Mouse (Mus musculus): ENCODE results near the gene Eipr1. TPM values are rescaled to one million over a fixed set of nuclear protein-coding genes. Genes with fewer than 3 reads are reported as not detected.
A peak's percentile ranks its signal among the peaks of the same experiment; 100 is the strongest.

The Eipr1 gene
- polyA plus RNA-seq, 1 experiment from 2014 or later, result 43.0 TPM

DNA sequence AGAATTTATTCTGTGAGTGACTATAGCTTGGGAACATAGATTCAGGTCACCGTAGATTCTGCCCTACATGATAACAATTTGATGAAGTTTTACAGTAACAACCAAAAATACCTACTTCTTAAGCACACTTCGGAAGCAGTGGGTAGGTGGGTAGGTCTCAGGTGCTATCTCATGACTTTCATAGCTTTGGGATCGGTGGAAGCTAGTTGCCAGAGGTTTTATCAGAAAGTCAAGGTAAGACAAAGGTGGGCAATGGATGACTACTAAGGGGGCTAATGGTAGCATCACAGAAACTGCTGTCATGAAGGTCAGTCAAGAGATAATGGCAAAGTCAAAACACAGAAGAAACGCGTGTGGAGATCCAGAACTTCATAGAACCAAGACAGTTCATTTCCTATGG, 727 bp upstream of the Eipr1 start:
- peak; percentile 77 for DNase-seq (ENCODE audit: low spot score, missing footprints)
- 94% methylated on average over 5 of the region's 5 CpGs for WGBS
- Histone ChIP-seq H3K4me2 (no peak overlapping the region), H3K9ac (ENCODE audit: low read length) (no peak overlapping the region), H3K9me3 (ENCODE audit: control insufficient read depth, low read length) (no peaks in the 10 kb centered on the region), H3K27me3 (ENCODE audit: control insufficient read depth, insufficient read depth, low read length) (no peaks in the 10 kb centered on the region), H3K36me3 (ENCODE audit: control insufficient read depth, insufficient read depth, low read length) (peaks cover 5% of the 10 kb centered on the region; the same call in 1 of the 2 replicates), H3K4me3 (ENCODE audit: low read depth, low read length) (no peak overlapping the region), H3K4me1 (ENCODE audit: control insufficient read depth, insufficient read depth, low read length) (peaks cover 18% of the 10 kb centered on the region), H3K27ac (ENCODE audit: low read depth, low read length) (no peak overlapping the region)
- no peak for ATAC-seq (ENCODE audit: low FRiP score)

DNA sequence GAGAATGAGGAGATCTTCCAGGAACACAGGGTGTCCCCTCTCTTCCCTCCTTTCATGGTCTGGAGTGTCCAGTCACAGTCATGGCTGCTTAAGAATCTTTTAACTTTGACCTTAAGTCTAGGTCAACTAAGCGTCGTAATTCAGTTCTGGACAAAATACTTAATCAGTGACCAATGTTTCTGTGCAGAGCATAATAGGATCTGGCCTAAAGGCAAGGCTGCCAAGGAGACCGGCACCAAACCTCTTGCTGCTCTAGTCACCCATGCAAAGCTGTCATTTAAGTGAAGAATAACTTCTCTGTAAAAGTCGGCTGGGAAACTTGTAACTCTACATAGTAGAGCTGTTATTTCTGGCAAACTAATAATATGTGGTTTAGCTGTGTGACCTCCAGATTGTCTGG, 4.4 kb downstream of the Eipr1 start:
- ATAC-seq (ENCODE audit: low FRiP score), result no peak

DNA sequence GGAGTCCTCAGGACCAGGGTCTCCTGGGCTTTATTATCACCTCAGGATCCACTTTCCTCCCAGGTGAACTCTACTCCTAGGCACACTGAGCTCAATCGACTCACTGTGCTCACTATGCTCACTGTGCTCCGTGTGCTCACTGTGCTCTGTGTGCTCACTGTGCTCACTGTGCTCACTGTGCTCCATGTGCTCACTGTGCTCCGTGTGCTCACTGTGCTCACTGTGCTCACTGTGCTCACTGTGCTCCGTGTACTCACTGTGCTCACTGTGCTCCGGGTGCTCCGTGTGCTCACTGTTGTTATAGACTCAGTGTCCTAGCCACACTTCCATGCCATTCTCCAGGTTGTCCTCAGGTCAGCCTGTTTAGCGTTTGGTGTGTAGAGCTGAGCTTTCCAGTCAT, 18.4 kb downstream of the Eipr1 start:
- no peak overlapping the region for H3K4me2 ChIP-seq
- H3K9me3 ChIP-seq (ENCODE audit: control insufficient read depth, low read length), result no peaks in the 10 kb centered on the region
- peak; percentile 66 for DNase-seq (ENCODE audit: low spot score, missing footprints)
- H3K36me3 ChIP-seq (ENCODE audit: control insufficient read depth, insufficient read depth, low read length), result no peaks in the 10 kb centered on the region
- WGBS, result 95% methylated on average over 7 of the region's 7 CpGs
- no peaks in the 10 kb centered on the region for H3K27me3 ChIP-seq (ENCODE audit: control insufficient read depth, insufficient read depth, low read length)
- H3K4me3 ChIP-seq (ENCODE audit: low read depth, low read length), result no peak overlapping the region
- H3K9ac ChIP-seq (ENCODE audit: low read length), result no peak overlapping the region
- peaks cover 9% of the 10 kb centered on the region for H3K4me1 ChIP-seq (ENCODE audit: control insufficient read depth, insufficient read depth, low read length)
- no peak for ATAC-seq (ENCODE audit: low FRiP score)
- H3K27ac ChIP-seq (ENCODE audit: low read depth, low read length), result no peak overlapping the region

More for the DNA sequence above, 4.4 kb downstream of the Eipr1 start:
- Histone ChIP-seq H3K4me1 (ENCODE audit: control insufficient read depth, insufficient read depth, low read length) (peaks cover 8% of the 10 kb centered on the region; the same call in 1 of the 2 replicates), H3K9me3 (ENCODE audit: control insufficient read depth, low read length) (no peaks in the 10 kb centered on the region), H3K36me3 (ENCODE audit: control insufficient read depth, insufficient read depth, low read length) (no peaks in the 10 kb centered on the region), H3K4me2 (no peak overlapping the region), H3K4me3 (ENCODE audit: low read depth, low read length) (no peak overlapping the region), H3K27me3 (ENCODE audit: control insufficient read depth, insufficient read depth, low read length) (no peaks in the 10 kb centered on the region), H3K9ac (ENCODE audit: low read length) (no peak overlapping the region), H3K27ac (ENCODE audit: low read depth, low read length) (no peak overlapping the region)
- 91% methylated on average over 4 of the region's 4 CpGs for WGBS
- DNase-seq (ENCODE audit: low spot score, missing footprints), result no peak

DNA sequence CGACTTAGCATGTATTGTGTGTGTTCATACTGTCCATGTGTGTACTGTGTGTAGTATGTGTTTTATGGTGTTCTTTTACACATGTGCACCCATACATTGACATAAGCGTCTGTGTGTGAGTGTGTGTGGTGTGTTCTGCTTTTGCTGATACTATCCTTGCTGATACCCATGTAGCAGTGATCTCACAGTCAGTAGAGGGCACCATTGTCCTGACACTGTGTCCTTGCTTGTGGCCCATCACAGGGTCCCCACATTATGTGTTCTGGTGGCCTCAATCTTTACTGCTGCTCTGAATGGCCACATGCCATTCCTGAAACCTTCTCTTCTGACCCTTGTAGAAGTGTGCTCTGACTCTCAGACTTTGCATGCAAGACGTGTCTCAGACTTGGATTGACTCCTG, 22.2 kb downstream of the Eipr1 start:
- ATAC-seq (ENCODE audit: low FRiP score), result no peak
- H3K27ac ChIP-seq (ENCODE audit: low read depth, low read length), result no peak overlapping the region
- H3K36me3 ChIP-seq (ENCODE audit: control insufficient read depth, insufficient read depth, low read length), result no peaks in the 10 kb centered on the region
- no peak for DNase-seq (ENCODE audit: low spot score, missing footprints)
- H3K4me3 ChIP-seq (ENCODE audit: low read depth, low read length), result no peak overlapping the region
- peaks cover 9% of the 10 kb centered on the region for H3K4me1 ChIP-seq (ENCODE audit: control insufficient read depth, insufficient read depth, low read length)
- H3K9me3 ChIP-seq (ENCODE audit: control insufficient read depth, low read length), result no peaks in the 10 kb centered on the region
- WGBS, result 88% methylated on average over 3 of the region's 3 CpGs
- H3K27me3 ChIP-seq (ENCODE audit: control insufficient read depth, insufficient read depth, low read length), result no peaks in the 10 kb centered on the region
- H3K9ac ChIP-seq (ENCODE audit: low read length), result no peak overlapping the region
- no peak overlapping the region for H3K4me2 ChIP-seq

DNA sequence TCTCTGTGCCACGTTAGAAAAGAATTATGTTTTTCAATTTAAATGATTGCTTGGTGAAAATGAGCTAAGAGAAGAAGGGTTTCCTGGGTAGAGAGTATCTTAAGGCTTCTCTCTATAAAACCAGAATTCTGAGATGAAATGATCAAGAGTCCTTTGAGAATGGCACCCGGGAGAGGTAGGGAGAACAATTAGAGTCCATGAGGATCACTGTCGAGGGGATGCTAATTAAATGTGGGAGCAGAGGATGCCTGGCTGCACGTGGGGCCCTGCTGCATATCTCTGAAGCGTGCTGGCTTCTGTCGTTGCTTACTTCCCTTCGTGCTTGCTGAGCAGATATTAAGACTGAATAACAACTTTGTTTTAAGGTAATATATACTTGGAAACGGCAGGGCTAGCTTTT, 23.5 kb downstream of the Eipr1 start:
- ATAC-seq (ENCODE audit: low FRiP score), result no peak
- Histone ChIP-seq H3K27me3 (ENCODE audit: control insufficient read depth, insufficient read depth, low read length) (no peaks in the 10 kb centered on the region), H3K27ac (ENCODE audit: low read depth, low read length) (no peak overlapping the region), H3K36me3 (ENCODE audit: control insufficient read depth, insufficient read depth, low read length) (no peaks in the 10 kb centered on the region), H3K9ac (ENCODE audit: low read length) (no peak overlapping the region), H3K4me3 (ENCODE audit: low read depth, low read length) (no peak overlapping the region), H3K9me3 (ENCODE audit: control insufficient read depth, low read length) (no peaks in the 10 kb centered on the region), H3K4me2 (no peak overlapping the region), H3K4me1 (ENCODE audit: control insufficient read depth, insufficient read depth, low read length) (peaks cover 9% of the 10 kb centered on the region)
- DNase-seq (ENCODE audit: low spot score, missing footprints), result peak; percentile 75
- 39% methylated on average over 8 of the region's 8 CpGs for WGBS

DNA sequence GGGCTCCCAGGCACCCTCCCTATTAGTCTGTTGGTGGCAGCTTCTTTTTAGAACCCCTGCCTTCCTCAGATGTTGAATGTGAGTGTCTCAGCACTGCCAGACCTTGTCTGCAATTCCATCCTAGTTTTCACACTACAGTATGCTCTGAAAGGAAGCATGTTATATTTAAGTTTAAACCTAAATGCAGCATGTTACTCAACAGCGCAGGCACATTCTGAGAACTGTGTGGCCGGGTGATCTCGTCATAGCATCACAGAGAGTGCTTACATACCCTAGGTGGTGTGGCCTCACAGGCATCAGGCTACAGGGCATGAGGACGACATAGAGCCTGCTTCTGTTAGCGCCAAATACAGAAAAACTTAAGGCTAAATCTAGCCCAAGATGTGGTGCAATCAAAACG, 24.0 kb downstream of the Eipr1 start:
- DNase-seq (ENCODE audit: low spot score, missing footprints) (peak; percentile 75), ATAC-seq (ENCODE audit: low FRiP score) (no peak)
- Histone ChIP-seq H3K36me3 (ENCODE audit: control insufficient read depth, insufficient read depth, low read length) (no peaks in the 10 kb centered on the region), H3K9ac (ENCODE audit: low read length) (no peak overlapping the region), H3K4me2 (no peak overlapping the region), H3K27me3 (ENCODE audit: control insufficient read depth, insufficient read depth, low read length) (no peaks in the 10 kb centered on the region), H3K4me1 (ENCODE audit: control insufficient read depth, insufficient read depth, low read length) (peaks cover 9% of the 10 kb centered on the region), H3K9me3 (ENCODE audit: control insufficient read depth, low read length) (no peaks in the 10 kb centered on the region), H3K27ac (ENCODE audit: low read depth, low read length) (no peak overlapping the region), H3K4me3 (ENCODE audit: low read depth, low read length) (no peak overlapping the region)
- 82% methylated on average over 6 of the region's 6 CpGs for WGBS

DNA sequence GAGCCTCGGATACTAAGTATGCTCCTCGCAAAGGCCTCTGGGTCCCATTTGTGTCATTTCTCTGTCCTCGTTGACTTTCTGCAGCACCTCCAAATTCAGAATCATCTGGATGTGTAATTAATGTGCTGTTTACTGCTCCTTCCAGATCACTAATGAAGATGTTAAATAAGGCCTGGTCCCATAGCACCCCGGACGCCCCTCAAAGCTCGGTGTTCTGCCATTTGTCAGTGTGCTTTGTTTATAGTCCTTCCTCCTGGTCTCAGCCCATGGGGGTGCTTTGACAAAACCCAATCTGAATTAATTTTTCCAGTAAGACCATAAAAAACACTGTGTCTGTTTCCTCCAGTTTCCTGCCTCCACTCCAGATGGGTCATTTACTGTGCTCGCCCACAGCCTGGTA, 28.6 kb downstream of the Eipr1 start:
- H3K27me3 ChIP-seq (ENCODE audit: control insufficient read depth, insufficient read depth, low read length), result no peaks in the 10 kb centered on the region; the same call in 1 of the 2 replicates
- H3K4me3 ChIP-seq (ENCODE audit: low read depth, low read length), result no peak overlapping the region
- no peak overlapping the region for H3K27ac ChIP-seq (ENCODE audit: low read depth, low read length)
- H3K4me1 ChIP-seq (ENCODE audit: control insufficient read depth, insufficient read depth, low read length), result peaks cover 12% of the 10 kb centered on the region
- H3K4me2 ChIP-seq, result no peak overlapping the region
- 86% methylated on average over 7 of the region's 7 CpGs for WGBS
- ATAC-seq (ENCODE audit: low FRiP score) (no peak), DNase-seq (ENCODE audit: low spot score, missing footprints) (peak; percentile 49)
- no peaks in the 10 kb centered on the region for H3K36me3 ChIP-seq (ENCODE audit: control insufficient read depth, insufficient read depth, low read length)
- H3K9me3 ChIP-seq (ENCODE audit: control insufficient read depth, low read length), result no peaks in the 10 kb centered on the region
- H3K9ac ChIP-seq (ENCODE audit: low read length), result no peak overlapping the region

DNA sequence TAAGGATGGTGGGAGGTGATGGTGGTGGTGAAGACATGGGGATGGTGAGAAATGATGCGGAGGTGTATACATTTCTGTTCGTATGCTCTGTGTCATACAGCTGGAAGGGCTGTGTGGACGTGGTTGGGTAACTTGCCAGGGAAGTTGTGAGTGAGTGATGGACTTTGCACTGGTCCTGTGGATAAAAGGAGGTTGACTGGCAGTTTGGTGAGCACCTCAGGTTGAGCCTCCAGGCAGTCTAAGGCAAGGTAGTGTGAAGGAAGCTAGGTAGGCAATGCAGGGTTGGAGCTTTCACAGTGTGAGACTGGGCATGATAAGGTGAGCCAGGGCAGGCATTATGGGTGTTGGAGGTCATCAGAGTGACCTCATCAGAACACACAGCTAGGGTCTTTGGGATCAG, 31.0 kb downstream of the Eipr1 start:
- H3K9ac ChIP-seq (ENCODE audit: low read length), result no peak overlapping the region
- no peaks in the 10 kb centered on the region; the same call in 1 of the 2 replicates for H3K27me3 ChIP-seq (ENCODE audit: control insufficient read depth, insufficient read depth, low read length)
- WGBS, result 97% methylated on average over 3 of the region's 3 CpGs
- H3K4me1 ChIP-seq (ENCODE audit: control insufficient read depth, insufficient read depth, low read length), result peaks cover 20% of the 10 kb centered on the region
- no peak overlapping the region for H3K4me3 ChIP-seq (ENCODE audit: low read depth, low read length)
- no peaks in the 10 kb centered on the region for H3K36me3 ChIP-seq (ENCODE audit: control insufficient read depth, insufficient read depth, low read length)
- no peaks in the 10 kb centered on the region for H3K9me3 ChIP-seq (ENCODE audit: control insufficient read depth, low read length)
- H3K27ac ChIP-seq (ENCODE audit: low read depth, low read length), result no peak overlapping the region
- H3K4me2 ChIP-seq, result no peak overlapping the region
- peak; percentile 44 for DNase-seq (ENCODE audit: low spot score, missing footprints)
- no peak for ATAC-seq (ENCODE audit: low FRiP score)

DNA sequence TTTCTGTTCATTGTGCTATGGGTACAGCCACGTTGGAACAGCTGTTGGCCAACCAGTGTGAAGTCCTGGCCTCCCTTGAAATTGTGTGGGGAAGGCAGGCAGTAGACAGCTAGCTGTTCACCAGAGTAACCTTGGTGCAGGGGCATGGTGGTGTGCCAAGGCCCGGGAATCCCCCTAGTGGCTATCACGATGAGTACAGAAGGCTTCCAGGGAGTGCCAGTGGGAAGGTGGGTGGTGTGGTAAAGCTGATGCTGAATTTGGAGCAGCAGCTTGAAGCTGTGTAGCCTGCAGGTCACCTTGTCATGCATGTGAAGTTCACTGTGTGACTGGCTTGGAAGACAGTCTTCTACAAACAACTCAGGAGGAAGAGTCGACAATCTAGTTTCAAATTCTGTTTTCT, 32.8 kb downstream of the Eipr1 start:
- Histone ChIP-seq H3K27ac (ENCODE audit: low read depth, low read length) (no peak overlapping the region; the same call in 1 of the 2 replicates), H3K4me1 (ENCODE audit: control insufficient read depth, insufficient read depth, low read length) (peaks cover 20% of the 10 kb centered on the region), H3K9ac (ENCODE audit: low read length) (no peak overlapping the region), H3K36me3 (ENCODE audit: control insufficient read depth, insufficient read depth, low read length) (no peaks in the 10 kb centered on the region), H3K4me3 (ENCODE audit: low read depth, low read length) (no peak overlapping the region), H3K9me3 (ENCODE audit: control insufficient read depth, low read length) (no peaks in the 10 kb centered on the region), H3K27me3 (ENCODE audit: control insufficient read depth, insufficient read depth, low read length) (no peaks in the 10 kb centered on the region; the same call in 1 of the 2 replicates), H3K4me2 (no peak overlapping the region)
- 47% methylated on average over 4 of the region's 4 CpGs for WGBS
- DNase-seq (ENCODE audit: low spot score, missing footprints), result peak; percentile 82
- ATAC-seq (ENCODE audit: low FRiP score), result no peak
